ENCODE assay signal across 10 mouse cellular contexts in the genomic region with DNA sequence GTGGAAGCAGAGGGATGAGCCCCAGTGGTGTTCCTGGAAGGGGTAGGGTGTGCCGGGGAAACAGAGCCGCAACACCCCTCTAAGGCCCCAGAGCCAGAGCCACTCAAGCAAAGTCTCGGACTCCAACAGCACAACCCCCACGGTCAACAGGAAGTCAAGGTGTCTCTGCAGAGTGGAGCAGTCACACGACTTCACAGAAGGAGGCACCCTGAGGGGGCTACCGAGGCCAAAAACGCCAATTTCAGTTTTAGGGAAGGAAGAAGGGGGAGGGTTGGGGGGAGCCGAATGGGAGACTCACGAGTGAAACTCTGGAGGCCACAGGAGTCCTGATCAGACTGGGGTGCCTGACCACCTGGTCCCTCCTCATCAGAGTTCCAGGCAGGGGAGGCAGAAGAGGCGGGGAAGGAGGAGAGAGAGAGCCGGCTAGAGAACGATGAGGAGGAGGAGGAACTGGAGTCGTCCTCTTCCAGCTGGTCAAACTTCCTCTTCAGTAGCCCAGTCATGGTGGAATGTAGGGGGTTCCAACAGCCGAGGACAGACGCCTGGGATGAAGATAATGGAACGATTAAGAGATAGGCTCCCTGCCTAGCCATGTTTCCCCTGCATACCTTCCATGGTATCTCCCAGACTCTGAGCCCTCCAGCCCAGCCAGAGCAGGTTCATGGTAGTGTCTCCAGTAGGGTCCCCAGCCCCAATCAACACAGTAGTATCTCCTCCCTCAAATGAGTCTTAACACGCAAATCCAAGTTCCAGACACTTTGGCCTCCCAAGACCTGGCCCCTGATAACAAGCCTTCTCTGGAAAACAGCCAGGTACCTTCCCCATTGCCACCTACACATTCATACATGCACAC. TPM values are rescaled to one million over a fixed set of nuclear protein-coding genes. Genes with fewer than 3 reads are reported as not detected.
A peak's percentile ranks its signal among the peaks of the same experiment; 100 is the strongest.
DNase-seq lines count a peak whose midpoint lies in the region; ATAC-seq and TF ChIP-seq lines count a peak whose summit lies in the region.
"Had no signal": no experiment of that assay in that cellular context is flagged by ENCODE, and none has a peak within 500 bp of the region (broad histone marks: within the 10 kb centered on the region; RNA-seq: fewer than 3 reads in every experiment).

No protein-coding gene starts in this region.

- no peaks in the 10 kb centered on the region for H3K27me3 ChIP-seq in G1E (ENCODE audit: insufficient read depth, low read length)
- no peaks in the 10 kb centered on the region for H3K27me3 ChIP-seq in intestine, embryonic 16.5 days (replicated peaks; ENCODE audit: control insufficient read depth, insufficient read depth, low read length)
- H3K27me3 ChIP-seq in splenic B cell, adult 2 months (ENCODE audit: control insufficient read depth, insufficient read depth, low read length, poor library complexity, severe bottlenecking) = no peaks in the 10 kb centered on the region
- H3K27me3 ChIP-seq: forebrain, embryonic 12.5 days had no signal

- no peak overlapping the region; the same call in 1 of the 2 replicates for H3K9ac ChIP-seq in intestine, embryonic 16.5 days (ENCODE audit: low read depth, low read length)
- H3K9ac ChIP-seq: forebrain, embryonic 12.5 days had no signal

- H3K4me3 ChIP-seq in left cerebral cortex, adult 2 months = no peak overlapping the region
- H3K4me3 ChIP-seq in G1E (ENCODE audit: low read depth, low read length) = peak overlapping the region; percentile 66
- H3K4me3 ChIP-seq in intestine, embryonic 16.5 days (ENCODE audit: low read length) = no peak overlapping the region
- H3K4me3 ChIP-seq: forebrain, embryonic 12.5 days had no signal

- peaks cover 4% of the 10 kb centered on the region; the same call in 1 of the 2 replicates for H3K9me3 ChIP-seq in G1E (replicated peaks)
- H3K9me3 ChIP-seq in intestine, embryonic 16.5 days (ENCODE audit: control insufficient read depth, low read length) = no peaks in the 10 kb centered on the region
- H3K9me3 ChIP-seq: forebrain, embryonic 12.5 days had no signal

- ATAC-seq in G1E (ENCODE audit: extremely low read depth, insufficient number of reproducible peaks, low FRiP score, poor library complexity, severe bottlenecking) = peak; percentile 73
- no peak for ATAC-seq in intestine, embryonic 16.5 days

- 38% methylated on average over 17 of the region's 17 CpGs for WGBS in intestine, embryonic 16.5 days

- intact Hi-C loops in left cerebral cortex, adult 2 months (cut with DNase I) = no loop called here
- intact Hi-C loops in left cerebral cortex, postnatal 36 days (cut with DNase I) = no loop called here

- H3K4me1 ChIP-seq in G1E (ENCODE audit: insufficient read depth, low read depth, low read length) = peaks cover 68% of the 10 kb centered on the region
- H3K4me1 ChIP-seq in intestine, embryonic 16.5 days (ENCODE audit: control insufficient read depth, insufficient read depth, low read length) = peaks cover 49% of the 10 kb centered on the region

- TF ChIP-seq CTCF in left cerebral cortex, adult 2 months (IDR thresholded peaks at IDR 0.05) = no peak
- no peak for TF ChIP-seq CTCF in G1E (IDR thresholded peaks at IDR 0.05; ENCODE audit: low read depth, low read length)

- no peak overlapping the region for H3K4me2 ChIP-seq in intestine, embryonic 16.5 days (ENCODE audit: low read depth, low read length)
- H3K4me2 ChIP-seq: forebrain, embryonic 12.5 days had no signal

- no peak for DNase-seq in left cerebral cortex, adult 2 months (ENCODE audit: extremely low spot score in 1 of 2, low spot score in 2 of 2)
- no peak for DNase-seq in left cerebral cortex, postnatal 36 days (ENCODE audit: low spot score in 2 of 2)
- peak; percentile 65 for DNase-seq in G1E (ENCODE audit: low spot score)
- peak; percentile 58 for DNase-seq in splenic B cell, adult 2 months (ENCODE audit: low read depth, low spot score)
- no peak for DNase-seq in urinary bladder, postnatal 10 days (ENCODE audit: low spot score)
- no peak for DNase-seq in urinary bladder, postnatal 4 days (ENCODE audit: low spot score in 2 of 2)
- no peak for DNase-seq in lung, postnatal 14 days
- DNase-seq: adrenal gland, postnatal 25 days had no signal

- peaks cover 53% of the 10 kb centered on the region for H3K36me3 ChIP-seq in G1E (replicated peaks)
- H3K36me3 ChIP-seq in intestine, embryonic 16.5 days (ENCODE audit: control insufficient read depth, insufficient read depth, low read length) = peaks cover 13% of the 10 kb centered on the region
- peaks cover 12% of the 10 kb centered on the region for H3K36me3 ChIP-seq in splenic B cell, adult 2 months (ENCODE audit: control insufficient read depth, insufficient read depth, low read length, poor library complexity, severe bottlenecking)

- peak overlapping the region; percentile 47; the same call in 1 of the 2 replicates for H3K27ac ChIP-seq in left cerebral cortex, adult 2 months
- H3K27ac ChIP-seq in intestine, embryonic 16.5 days (ENCODE audit: low read length) = peak overlapping the region; percentile 38; the same call in 1 of the 2 replicates
- H3K27ac ChIP-seq: forebrain, embryonic 12.5 days had no signal

RNA-seq across cellular contexts. Expression of gene Csrnp1, which starts 7.5 kb away (rescaled TPM):
- total RNA-seq in left cerebral cortex, adult 2 months (2021) = 10 to 100 TPM; 28.7 to 31.3 TPM
- total RNA-seq in left cerebral cortex, postnatal 36 days (2021) = 10 to 100 TPM; 12.5 to 19.1 TPM
- total RNA-seq in G1E (2014; fragmentation: Nextera tagmentation) (17.0 and 26.5 TPM in 2 replicates), G1E (2017) (17.3 and 19.9 TPM in 2 replicates)
- polyA plus RNA-seq in G1E (2012) = 35.0 and 44.1 TPM in 2 replicates
- polyA plus RNA-seq in intestine, embryonic 16.5 days (2015; fragmentation: Nextera tagmentation; extraction: Ambion mirVana) = 5.0 and 5.1 TPM in 2 replicates

RNA-seq across cellular contexts. Expression of gene Ttc21a, which starts 39.5 kb away (rescaled TPM):
- under 1 TPM; 0.45 to 0.77 TPM for total RNA-seq in left cerebral cortex, adult 2 months (2021)
- under 1 TPM; 0.50 to 0.67 TPM for total RNA-seq in left cerebral cortex, postnatal 36 days (2021)
- total RNA-seq in G1E (2014; fragmentation: Nextera tagmentation) (not detected in 2 replicates), G1E (2017) (0.17 and 0.38 TPM in 2 replicates)
- polyA plus RNA-seq in G1E (2012) = 0.02 and 0.06 TPM in 2 replicates
- 0.04 TPM in 1 of 2 replicates, not detected in the other for polyA plus RNA-seq in intestine, embryonic 16.5 days (2015; fragmentation: Nextera tagmentation; extraction: Ambion mirVana)

RNA-seq across cellular contexts. Expression of gene Gorasp1, which starts 39.6 kb away (rescaled TPM):
- total RNA-seq in left cerebral cortex, adult 2 months (2021) = 10 to 100 TPM; 30.7 to 38.0 TPM
- total RNA-seq in left cerebral cortex, postnatal 36 days (2021) = 10 to 100 TPM; 36.3 to 40.6 TPM
- total RNA-seq in G1E (2014; fragmentation: Nextera tagmentation) (9.7 and 11.0 TPM in 2 replicates), G1E (2017) (4.8 and 7.4 TPM in 2 replicates)
- polyA plus RNA-seq in G1E (2012) = 15.4 and 18.3 TPM in 2 replicates
- 39.3 and 39.5 TPM in 2 replicates for polyA plus RNA-seq in intestine, embryonic 16.5 days (2015; fragmentation: Nextera tagmentation; extraction: Ambion mirVana)

RNA-seq across cellular contexts. Expression of gene Xirp1, which starts 46.5 kb away (rescaled TPM):
- under 1 TPM; 0.14 to 0.20 TPM for total RNA-seq in left cerebral cortex, adult 2 months (2021)
- under 1 TPM in 1 of 2 experiments, not detected in 1; 0.15 TPM for total RNA-seq in left cerebral cortex, postnatal 36 days (2021)
- total RNA-seq in G1E (2014; fragmentation: Nextera tagmentation) (not detected in 2 replicates), G1E (2017) (0.05 and 0.06 TPM in 2 replicates)
- not detected in 2 replicates for polyA plus RNA-seq in G1E (2012)
- polyA plus RNA-seq in intestine, embryonic 16.5 days (2015; fragmentation: Nextera tagmentation; extraction: Ambion mirVana) = 0.06 and 0.07 TPM in 2 replicates

Comparison
In these comparisons a context has a peak if more than half of its experiments do, and no peak if none do; other contexts are left out.
1. DNase-seq: peak in G1E (single experiment) and splenic B cell, adult 2 months (single experiment); none in left cerebral cortex, adult 2 months (0 of 2), left cerebral cortex, postnatal 36 days (0 of 2), urinary bladder, postnatal 10 days (single experiment), urinary bladder, postnatal 4 days (0 of 2) and lung, postnatal 14 days (single experiment).